In genomic region chr9:43850281-43850680, GRCm38 (mm10) we compare ENCODE assay signal across 25 mouse cellular contexts.
A peak's percentile ranks its signal among the peaks of the same experiment; 100 is the strongest.
DNase-seq lines count a peak whose midpoint lies in the region; ATAC-seq and TF ChIP-seq lines count a peak whose summit lies in the region.
"Had no signal": no experiment of that assay in that cellular context is flagged by ENCODE, and none has a peak within 500 bp of the region (broad histone marks: within the 10 kb centered on the region; RNA-seq: fewer than 3 reads in every experiment).

No protein-coding gene starts in this region.

- H3K9ac ChIP-seq in heart, embryonic 16.5 days (ENCODE audit: low read length), result no peak overlapping the region
- H3K9ac ChIP-seq in heart, adult 2 months (ENCODE audit: low read depth, low read length), result no peak overlapping the region
- H3K9ac ChIP-seq: forebrain, embryonic 13.5 days; hindbrain, embryonic 13.5 days; intestine, embryonic 15.5 days had no signal

- no peak for TF ChIP-seq POLR2A in heart, adult 2 months (IDR thresholded peaks at IDR 0.05; ENCODE audit: insufficient read depth, low read depth, low read length)

- H3K9me3 ChIP-seq in heart, embryonic 10.5 days, result no peaks in the 10 kb centered on the region
- H3K9me3 ChIP-seq in heart, embryonic 16.5 days (replicated peaks; ENCODE audit: control insufficient read depth, low read length), result no peaks in the 10 kb centered on the region
- H3K9me3 ChIP-seq: forebrain, embryonic 10.5 days; forebrain, embryonic 13.5 days; hindbrain, embryonic 10.5 days; hindbrain, embryonic 13.5 days; intestine, embryonic 15.5 days had no signal

- no peak for ATAC-seq in heart, embryonic 16.5 days (replicated peaks; ENCODE audit: extremely low read depth, insufficient read depth, low FRiP score)
- ATAC-seq: activated CD4-positive, CD25-positive, alpha-beta regulatory T cell, adult 4 months; forebrain, embryonic 13.5 days; forebrain, embryonic 16.5 days; hindbrain, embryonic 16.5 days; intestine, embryonic 15.5 days had no signal

- peak overlapping the region; percentile 62; the same call in 1 of the 2 replicates for H3K27ac ChIP-seq in heart, embryonic 10.5 days
- H3K27ac ChIP-seq in heart, embryonic 16.5 days (ENCODE audit: low read length), result peak overlapping the region; percentile 44; the same call in 1 of the 2 replicates
- no peak overlapping the region for H3K27ac ChIP-seq in heart, adult 2 months
- H3K27ac ChIP-seq in layer of hippocampus, adult 2 months, result no peak overlapping the region
- H3K27ac ChIP-seq: forebrain, embryonic 10.5 days; forebrain, embryonic 13.5 days; hindbrain, embryonic 10.5 days; hindbrain, embryonic 13.5 days; intestine, embryonic 15.5 days had no signal

- peaks cover 17% of the 10 kb centered on the region; the same call in 1 of the 2 replicates for H3K4me1 ChIP-seq in heart, embryonic 10.5 days
- peaks cover 3% of the 10 kb centered on the region for H3K4me1 ChIP-seq in heart, embryonic 16.5 days (ENCODE audit: control insufficient read depth, insufficient read depth, low read length)
- no peaks in the 10 kb centered on the region for H3K4me1 ChIP-seq in heart, adult 2 months (ENCODE audit: control insufficient read depth, insufficient read depth, low read length)
- H3K4me1 ChIP-seq: intestine, embryonic 15.5 days had no signal

- WGBS in heart, embryonic 10.5 days, result 72% methylated on average over 8 of the region's 8 CpGs
- WGBS in heart, embryonic 16.5 days, result 67% methylated on average over 8 of the region's 8 CpGs
- 59% methylated on average over 8 of the region's 8 CpGs for WGBS in heart, adult 2 months

- intact Hi-C loops in heart, adult 2 months (cut with DNase I), result no loop called here

- no peak overlapping the region for H3K4me2 ChIP-seq in heart, embryonic 16.5 days (ENCODE audit: low read depth, low read length)
- H3K4me2 ChIP-seq: forebrain, embryonic 13.5 days; heart, embryonic 11.5 days; hindbrain, embryonic 13.5 days; intestine, embryonic 15.5 days had no signal

- H3K27me3 ChIP-seq in heart, embryonic 10.5 days (ENCODE audit: insufficient read depth, poor library complexity, severe bottlenecking), result peaks cover 28% of the 10 kb centered on the region
- peaks cover 13% of the 10 kb centered on the region for H3K27me3 ChIP-seq in heart, embryonic 16.5 days (ENCODE audit: control insufficient read depth, insufficient read depth, low read length)
- H3K27me3 ChIP-seq in heart, adult 2 months (ENCODE audit: control insufficient read depth, insufficient read depth, low read length), result no peaks in the 10 kb centered on the region

- no peak overlapping the region for H3K4me3 ChIP-seq in heart, embryonic 10.5 days
- no peak overlapping the region for H3K4me3 ChIP-seq in heart, embryonic 16.5 days (ENCODE audit: low read length)
- H3K4me3 ChIP-seq in heart, adult 2 months, result no peak overlapping the region
- no peak overlapping the region for H3K4me3 ChIP-seq in layer of hippocampus, adult 2 months
- H3K4me3 ChIP-seq: forebrain, embryonic 10.5 days; forebrain, embryonic 13.5 days; hindbrain, embryonic 10.5 days; hindbrain, embryonic 13.5 days; intestine, embryonic 15.5 days had no signal

- H3K36me3 ChIP-seq in heart, embryonic 10.5 days, result no peaks in the 10 kb centered on the region
- no peaks in the 10 kb centered on the region for H3K36me3 ChIP-seq in heart, embryonic 16.5 days (ENCODE audit: control insufficient read depth, insufficient read depth)
- H3K36me3 ChIP-seq in heart, adult 2 months (ENCODE audit: control insufficient read depth, insufficient read depth, low read length), result no peaks in the 10 kb centered on the region
- H3K36me3 ChIP-seq: forebrain, embryonic 10.5 days; hindbrain, embryonic 10.5 days; hindbrain, embryonic 13.5 days; intestine, embryonic 15.5 days had no signal

- DNase-seq in heart, embryonic 10.5 days (ENCODE audit: low spot score), result no peak
- no peak for DNase-seq in heart, postnatal 4 days
- no peak for DNase-seq in heart, adult 2 months
- DNase-seq in layer of hippocampus, adult 2 months (ENCODE audit: low spot score in 2 of 2), result peak in 1 of 2 experiments; percentile 51
- DNase-seq in layer of hippocampus, adult 8-10 months (ENCODE audit: low spot score in 2 of 2), result no peak
- no peak for DNase-seq in gastrocnemius, postnatal 4 days (ENCODE audit: low spot score in 2 of 2)
- DNase-seq: adrenal gland, adult 8-10 months; adrenal gland, postnatal 25 days; cerebellum, adult 18-20 months; cerebellum, adult 9-10 months; cerebellum, postnatal 14 days; gastrocnemius, postnatal 10 days; gastrocnemius, postnatal 36 days; heart, adult 11 months; heart, postnatal 14 days had no signal

- no peak for TF ChIP-seq CTCF in heart, adult 2 months (IDR thresholded peaks at IDR 0.05)
- TF ChIP-seq CTCF in layer of hippocampus, adult 2 months (conservative IDR thresholded peaks at IDR 0.05), result peak; percentile 41

- no peak for TF ChIP-seq EP300 in heart, adult 2 months (IDR thresholded peaks at IDR 0.05; ENCODE audit: insufficient read depth, low read depth, low read length)

- H3K79me2 ChIP-seq in heart, adult 2 months (replicated peaks; ENCODE audit: control insufficient read depth, insufficient read depth, low read length), result no peaks in the 10 kb centered on the region

Comparison
In these comparisons a context has a peak if more than half of its experiments do, and no peak if none do; other contexts are left out.
1. H3K27ac ChIP-seq: peak in heart, embryonic 10.5 days (single experiment) and heart, embryonic 16.5 days (single experiment); none in heart, adult 2 months (single experiment) and layer of hippocampus, adult 2 months (single experiment).